ENCODE assay signal across 7 mouse cellular contexts in genomic region chr2:77280512-77281409, GRCm38 (mm10). TPM values are rescaled to one million over a fixed set of nuclear protein-coding genes. Genes with fewer than 3 reads are reported as not detected.
A peak's percentile ranks its signal among the peaks of the same experiment; 100 is the strongest.
DNase-seq lines count a peak whose midpoint lies in the region; ATAC-seq and TF ChIP-seq lines count a peak whose summit lies in the region.

Sestd1 (minus strand) TSS chr2:77280592.

- 8% methylated on average over 38 of the region's 73 CpGs for WGBS in hindbrain, embryonic 15.5 days
- under 1% methylated on average over 50 of the region's 73 CpGs for WGBS in macrophage (ENCODE audit: missing documents)

- H3K9ac ChIP-seq in hindbrain, embryonic 15.5 days: peak within 1 kb of the TSS; percentile 96

- peak within 1 kb of the TSS; percentile 95 for H3K4me3 ChIP-seq in gastrocnemius, adult 2 months
- peak within 1 kb of the TSS; percentile 88 for H3K4me3 ChIP-seq in hindbrain, embryonic 15.5 days
- H3K4me3 ChIP-seq in left cerebral cortex, adult 2 months: peak within 1 kb of the TSS; percentile 89
- peak within 1 kb of the TSS; percentile 47 for H3K4me3 ChIP-seq in macrophage (ENCODE audit: inconsistent target)

- peak; percentile 83 to 86 for DNase-seq in cerebellum, postnatal 10 days
- peak; percentile 88 for DNase-seq in gastrocnemius, adult 2 months
- peak; percentile 64 to 70 for DNase-seq in left cerebral cortex, adult 2 months (ENCODE audit: extremely low spot score in 1 of 2, low spot score in 2 of 2)
- peak; percentile 54 for DNase-seq in retina, postnatal 7 days (ENCODE audit: low read depth, low spot score)

- ATAC-seq in activated CD4-positive, CD25-positive, alpha-beta regulatory T cell, adult 4 months: peak; percentile 49
- peak; percentile 90 for ATAC-seq in hindbrain, embryonic 15.5 days (ENCODE audit: low FRiP score, low read depth)

- H3K4me2 ChIP-seq in hindbrain, embryonic 15.5 days: peak within 1 kb of the TSS; percentile 59

- no peaks in the 10 kb centered on the region for H3K9me3 ChIP-seq in hindbrain, embryonic 15.5 days

- peaks cover 42% of the 10 kb centered on the region for H3K79me2 ChIP-seq in macrophage (ENCODE audit: inconsistent target)

- no peaks in the 10 kb centered on the region for H3K27me3 ChIP-seq in hindbrain, embryonic 15.5 days

- no peaks in the 10 kb centered on the region for H3K36me3 ChIP-seq in hindbrain, embryonic 15.5 days
- H3K36me3 ChIP-seq in macrophage (ENCODE audit: inconsistent target): no peaks in the 10 kb centered on the region

- no peak for TF ChIP-seq CTCF in gastrocnemius, adult 2 months (IDR thresholded peaks at IDR 0.05)
- no peak for TF ChIP-seq CTCF in left cerebral cortex, adult 2 months (IDR thresholded peaks at IDR 0.05)

- intact Hi-C loops in gastrocnemius, adult 2 months (cut with DNase I): no loop called here
- intact Hi-C loops in left cerebral cortex, adult 2 months (cut with DNase I): loop anchor here (2.0 kb wide), 1 partner anchor 38 kb away; no protein-coding TSS in a partner anchor

- H3K4me1 ChIP-seq in hindbrain, embryonic 15.5 days (replicated peaks): peaks cover 15% of the 10 kb centered on the region

- peak within 1 kb of the TSS; percentile 88 for H3K27ac ChIP-seq in gastrocnemius, adult 2 months
- H3K27ac ChIP-seq in hindbrain, embryonic 15.5 days (replicated peaks): peak within 1 kb of the TSS; percentile 87
- H3K27ac ChIP-seq in left cerebral cortex, adult 2 months: peak within 1 kb of the TSS; percentile 93
- H3K27ac ChIP-seq in macrophage: peak within 1 kb of the TSS; percentile 94

RNA-seq across cellular contexts. Expression of gene Sestd1, which starts in this region (rescaled TPM):
- under 1 TPM in 1 of 2 experiments, not detected in 1; 0.11 TPM for polyA plus RNA-seq in activated CD4-positive, CD25-positive, alpha-beta regulatory T cell, adult 4 months (2017; shearing (Covaris generic))
- total RNA-seq in gastrocnemius, adult 2 months (2021): 10 to 100 TPM in 1 of 2 experiments, 1 to 10 TPM in 1; 9.8 to 10.3 TPM
- polyA plus RNA-seq in hindbrain, embryonic 15.5 days (2015; fragmentation: Nextera tagmentation; extraction: Ambion mirVana): 28.1 and 30.5 TPM in 2 replicates
- 10 to 100 TPM; 55.2 to 61.6 TPM for total RNA-seq in left cerebral cortex, adult 2 months (2021)
- 100 to 1,000 TPM; 127 to 547 (median 227) TPM for total RNA-seq in macrophage (2018; cell fraction: chromatin; rRNA removed)
- 10 to 100 TPM; 21.6 to 64.5 (median 39.0) TPM for total RNA-seq in macrophage (2018; cell fraction: cytosol; rRNA removed)
- total RNA-seq in macrophage (2018; cell fraction: nucleus; rRNA removed): 100 to 1,000 TPM in 18 of 26 experiments, 10 to 100 TPM in 8; 54.1 to 319 (median 122) TPM
- polyA plus RNA-seq in macrophage (2018): 18.9 to 31.8 TPM (median 24.4 TPM) in 3 replicates

Comparison
In these comparisons a context has a peak if more than half of its experiments do, and no peak if none do; other contexts are left out.
1. Peak in every context shown above with its lines: DNase-seq, ATAC-seq, H3K4me3 ChIP-seq and H3K27ac ChIP-seq.
2. RNA of gene Sestd1 (total RNA-seq): 55.2 to 61.6 TPM in left cerebral cortex, adult 2 months; 9.8 to 10.3 TPM in gastrocnemius, adult 2 months; every median in the first group is over 4 times any median in the second.
3. RNA of gene Sestd1 (polyA plus RNA-seq): 28.1 to 30.5 TPM in hindbrain, embryonic 15.5 days and 18.9 to 31.8 TPM in macrophage; 0.11 TPM in activated CD4-positive, CD25-positive, alpha-beta regulatory T cell, adult 4 months; every median in the first group is over 10 times any median in the second.
4. Peak in ATAC-seq in activated CD4-positive, CD25-positive, alpha-beta regulatory T cell, adult 4 months; RNA of the gene not detected or under 1 TPM.